Mouse (Mus musculus): ENCODE measurements around the gene Pla2g2e.

DNA sequence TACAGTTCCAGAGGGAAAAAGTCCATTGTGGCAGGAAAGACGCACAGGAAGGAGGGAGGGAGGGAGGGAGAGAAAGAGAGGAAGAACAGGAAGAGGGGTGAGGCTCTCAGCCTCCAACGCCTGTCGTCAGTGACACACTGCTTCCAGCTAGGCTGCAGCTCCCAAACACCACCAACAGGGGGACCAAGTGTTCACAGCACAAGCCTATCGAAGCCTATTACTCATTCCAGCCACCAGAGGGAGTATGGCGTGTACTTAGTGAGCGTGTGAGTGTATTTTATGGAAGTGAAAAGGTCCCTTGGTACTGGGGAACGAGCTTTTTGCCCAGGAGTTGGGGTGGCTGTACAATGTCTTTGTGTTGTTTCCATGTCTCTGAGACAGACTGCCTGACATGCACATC is 21.3 kb upstream of the Pla2g2e start:
- TF ChIP-seq POLR2A (IDR thresholded peaks at IDR 0.05; ENCODE audit: low read depth, low read length), result no peak
- TF ChIP-seq CTCF (IDR thresholded peaks at IDR 0.05; ENCODE audit: borderline replicate concordance, insufficient read depth, low read length), result peak; percentile 78; the same call in 1 of the 2 replicates

Data from embryonic fibroblast, embryonic 13.5 days (primary cell).